ENCODE assay signal across 8 mouse cellular contexts in the genomic region with DNA sequence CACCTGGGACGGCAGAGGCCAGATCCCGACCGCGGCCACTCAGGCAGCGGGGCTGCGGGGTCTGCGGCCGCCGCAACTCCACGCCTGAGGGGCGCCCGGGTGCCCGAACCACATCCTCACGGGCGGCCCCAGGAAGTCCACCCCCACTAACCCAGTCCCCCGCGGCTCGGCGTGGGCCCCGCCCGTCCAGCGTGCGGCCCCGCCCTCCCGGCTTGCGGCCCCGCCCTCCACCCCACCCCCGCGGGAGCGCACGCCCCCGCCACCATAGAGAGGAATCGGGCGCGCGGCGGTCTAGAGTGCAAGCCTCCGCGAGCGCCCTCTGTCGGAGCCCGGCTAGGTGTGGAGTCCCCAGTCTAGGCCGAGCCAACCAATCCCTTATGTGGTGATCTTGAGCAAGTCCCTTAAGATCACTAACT. TPM values are rescaled to one million over a fixed set of nuclear protein-coding genes. Genes with fewer than 3 reads are reported as not detected.
DNase-seq lines count a peak whose midpoint lies in the region; ATAC-seq and TF ChIP-seq lines count a peak whose summit lies in the region.

A gene (minus strand): TSS at position 180 of the 416 bp plus-strand sequence.

- TF ChIP-seq CTCF in midbrain, postnatal 0 days (IDR thresholded peaks at IDR 0.05), result peak; percentile 84

- H3K4me3 ChIP-seq in embryonic facial prominence, embryonic 14.5 days (ENCODE audit: low read depth, low read length), result peak within 1 kb of the TSS; percentile 81
- peak within 1 kb of the TSS; percentile 78 for H3K4me3 ChIP-seq in limb, embryonic 14.5 days (replicated peaks; ENCODE audit: low read length)
- H3K4me3 ChIP-seq in midbrain, postnatal 0 days (ENCODE audit: low read depth, low read length), result peak within 1 kb of the TSS; percentile 73

- no peaks in the 10 kb centered on the region for H3K27me3 ChIP-seq in embryonic facial prominence, embryonic 14.5 days (replicated peaks; ENCODE audit: control insufficient read depth, insufficient read depth, low read length)
- no peaks in the 10 kb centered on the region for H3K27me3 ChIP-seq in limb, embryonic 14.5 days (ENCODE audit: control insufficient read depth, insufficient read depth, low read length)
- no peaks in the 10 kb centered on the region for H3K27me3 ChIP-seq in midbrain, postnatal 0 days (ENCODE audit: insufficient read depth, low read length)

- no peaks in the 10 kb centered on the region for H3K4me1 ChIP-seq in embryonic facial prominence, embryonic 14.5 days (ENCODE audit: control insufficient read depth, insufficient read depth, low read length)
- peaks cover 7% of the 10 kb centered on the region for H3K4me1 ChIP-seq in limb, embryonic 14.5 days (ENCODE audit: control insufficient read depth, insufficient read depth, low read length)
- H3K4me1 ChIP-seq in midbrain, postnatal 0 days (ENCODE audit: insufficient read depth, low read length), result no peaks in the 10 kb centered on the region

- WGBS in embryonic facial prominence, embryonic 14.5 days, result 0% methylated on average over 13 of the region's 43 CpGs
- 4% methylated on average over 36 of the region's 43 CpGs for WGBS in limb, embryonic 14.5 days
- WGBS in midbrain, postnatal 0 days, result 2% methylated on average over 36 of the region's 43 CpGs

- H3K36me3 ChIP-seq in embryonic facial prominence, embryonic 14.5 days (ENCODE audit: control insufficient read depth, insufficient read depth, low read length), result no peaks in the 10 kb centered on the region
- no peaks in the 10 kb centered on the region for H3K36me3 ChIP-seq in limb, embryonic 14.5 days (ENCODE audit: control insufficient read depth, insufficient read depth, low read length)
- no peaks in the 10 kb centered on the region for H3K36me3 ChIP-seq in midbrain, postnatal 0 days (ENCODE audit: insufficient read depth, low read length)

- TF ChIP-seq POLR2A in limb, embryonic 14.5 days (IDR thresholded peaks at IDR 0.05; ENCODE audit: borderline replicate concordance, extremely low read depth, insufficient read depth, insufficient read length), result no peak

- peak within 1 kb of the TSS; percentile 74 for H3K9ac ChIP-seq in embryonic facial prominence, embryonic 14.5 days (ENCODE audit: low read depth, low read length)
- H3K9ac ChIP-seq in limb, embryonic 14.5 days (ENCODE audit: low read depth, low read length, severe bottlenecking), result peak within 1 kb of the TSS; percentile 70
- peak within 1 kb of the TSS; percentile 67 for H3K9ac ChIP-seq in midbrain, postnatal 0 days (replicated peaks; ENCODE audit: low read length, poor library complexity, severe bottlenecking)

- peak; percentile 98 for ATAC-seq in embryonic facial prominence, embryonic 14.5 days (ENCODE audit: low read depth)
- ATAC-seq in limb, embryonic 14.5 days (ENCODE audit: low FRiP score, low read depth), result peak; percentile 93
- ATAC-seq in midbrain, postnatal 0 days (ENCODE audit: low FRiP score), result peak; percentile 96

- DNase-seq in 3T3-L1 (ENCODE audit: low read depth, low spot score), result peak; percentile 93
- peak; percentile 85 to 90 for DNase-seq in adrenal gland, postnatal 4 days (ENCODE audit: low spot score in 2 of 2)
- peak; percentile 96 for DNase-seq in embryonic facial prominence, embryonic 14.5 days (ENCODE audit: low spot score)
- DNase-seq in heart, adult 8-10 months (ENCODE audit: low spot score), result peak; percentile 87
- peak; percentile 95 for DNase-seq in kidney, adult 9 months
- peak; percentile 97 for DNase-seq in limb, embryonic 14.5 days (ENCODE audit: low spot score)
- peak; percentile 95 for DNase-seq in midbrain, postnatal 0 days (ENCODE audit: low spot score)
- peak; percentile 93 to 97 for DNase-seq in spleen, postnatal 14 days (ENCODE audit: low spot score in 2 of 2)

- H3K4me2 ChIP-seq in embryonic facial prominence, embryonic 14.5 days (ENCODE audit: low read depth, low read length), result peak within 1 kb of the TSS; percentile 83
- peak within 1 kb of the TSS; percentile 77 for H3K4me2 ChIP-seq in limb, embryonic 14.5 days (replicated peaks; ENCODE audit: low read depth, low read length, severe bottlenecking)
- H3K4me2 ChIP-seq in midbrain, postnatal 0 days (ENCODE audit: low read depth, low read length, poor library complexity, severe bottlenecking), result peak within 1 kb of the TSS; percentile 85

- peak within 1 kb of the TSS; percentile 52; the same call in 1 of the 2 replicates for H3K27ac ChIP-seq in embryonic facial prominence, embryonic 14.5 days (replicated peaks; ENCODE audit: low read depth, low read length)
- peak within 1 kb of the TSS; percentile 19; the same call in 1 of the 2 replicates for H3K27ac ChIP-seq in limb, embryonic 14.5 days (replicated peaks; ENCODE audit: low read depth, low read length)
- H3K27ac ChIP-seq in midbrain, postnatal 0 days (ENCODE audit: low read depth, low read length), result no peak within 1 kb of the TSS

- no peaks in the 10 kb centered on the region for H3K9me3 ChIP-seq in embryonic facial prominence, embryonic 14.5 days (ENCODE audit: control insufficient read depth, low read length)
- no peaks in the 10 kb centered on the region for H3K9me3 ChIP-seq in limb, embryonic 14.5 days (ENCODE audit: control insufficient read depth, low read length)
- no peaks in the 10 kb centered on the region for H3K9me3 ChIP-seq in midbrain, postnatal 0 days (ENCODE audit: low read length)

RNA-seq across cellular contexts. Expression of the gene that starts here (rescaled TPM):
- total RNA-seq in adrenal gland, postnatal 4 days (2021), result 10 to 100 TPM; 10.6 to 12.0 TPM
- polyA plus RNA-seq in embryonic facial prominence, embryonic 14.5 days (2014; fragmentation: Nextera tagmentation; extraction: Ambion mirVana), result 9.7 and 10.2 TPM in 2 replicates
- 1 to 10 TPM; 3.8 to 4.7 (median 4.7) TPM for total RNA-seq in heart, adult 8-10 months (2022)
- polyA plus RNA-seq in limb, embryonic 14.5 days (2012; rRNA removed), result 8.3 and 11.0 TPM in 2 replicates
- polyA plus RNA-seq in limb, embryonic 14.5 days (2014; fragmentation: Nextera tagmentation; extraction: Ambion mirVana), result 11.3 and 11.5 TPM in 2 replicates
- 2.0 and 7.8 TPM in 2 replicates for total RNA-seq in midbrain, postnatal 0 days (2014; rRNA removed)
- polyA plus RNA-seq in midbrain, postnatal 0 days (2015; fragmentation: Nextera tagmentation; extraction: Ambion mirVana), result 2.0 and 2.5 TPM in 2 replicates
